8 mouse cellular contexts compared by ENCODE assay signal in the genomic region with DNA sequence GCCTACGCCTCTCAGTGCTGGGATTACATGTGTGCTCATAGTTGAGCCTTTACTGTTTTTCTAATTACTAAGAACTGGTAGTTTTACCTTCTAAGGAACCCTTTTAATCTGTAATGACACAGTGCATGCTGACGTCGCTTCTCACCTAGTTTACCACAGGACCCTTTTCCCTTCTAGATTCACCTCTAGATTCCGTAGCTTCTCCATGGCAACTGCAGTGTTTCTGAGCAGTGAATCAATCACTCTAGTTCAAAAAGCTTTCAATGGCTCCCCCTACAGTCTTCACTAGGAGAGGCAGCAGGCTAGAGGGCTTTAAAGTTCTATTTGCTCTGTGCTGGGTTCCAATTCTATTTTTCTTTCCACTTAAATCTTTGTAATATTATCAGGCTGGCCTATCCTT.
A peak's percentile ranks its signal among the peaks of the same experiment; 100 is the strongest.
DNase-seq lines count a peak whose midpoint lies in the region; ATAC-seq lines count a peak whose summit lies in the region.

No protein-coding gene starts in this region.

- no peak overlapping the region for H3K4me3 ChIP-seq in forebrain, embryonic 14.5 days (ENCODE audit: low read depth, low read length)
- peak overlapping the region; percentile 85 for H3K4me3 ChIP-seq in macrophage (ENCODE audit: inconsistent target)

- peaks cover 20% of the 10 kb centered on the region for H3K4me1 ChIP-seq in forebrain, embryonic 14.5 days (ENCODE audit: control insufficient read depth, insufficient read depth, low read length)

- H3K36me3 ChIP-seq in forebrain, embryonic 14.5 days (ENCODE audit: control insufficient read depth, insufficient read depth, low read length) = no peaks in the 10 kb centered on the region
- no peaks in the 10 kb centered on the region for H3K36me3 ChIP-seq in macrophage (ENCODE audit: inconsistent target)

- H3K9me3 ChIP-seq in forebrain, embryonic 14.5 days (replicated peaks; ENCODE audit: control insufficient read depth, low read length) = no peaks in the 10 kb centered on the region

- H3K27me3 ChIP-seq in forebrain, embryonic 14.5 days (replicated peaks; ENCODE audit: control insufficient read depth, insufficient read depth, low read length) = no peaks in the 10 kb centered on the region

- no peak overlapping the region for H3K9ac ChIP-seq in forebrain, embryonic 14.5 days (ENCODE audit: low read length)

- peaks cover 88% of the 10 kb centered on the region for H3K79me2 ChIP-seq in macrophage (ENCODE audit: inconsistent target)

- peak; percentile 35; the same call in 1 of the 2 replicates for ATAC-seq in frontal cortex, adult (ENCODE audit: low TSS enrichment)
- ATAC-seq in forebrain, embryonic 14.5 days = no peak

- no peak overlapping the region for H3K27ac ChIP-seq in forebrain, embryonic 14.5 days (ENCODE audit: low read depth, low read length)
- peak overlapping the region; percentile 94 for H3K27ac ChIP-seq in macrophage

- 20% methylated on average over 4 of the region's 4 CpGs for WGBS in forebrain, embryonic 14.5 days
- 12% methylated on average over 4 of the region's 4 CpGs for WGBS in macrophage (ENCODE audit: missing documents)

- DNase-seq in frontal cortex, postnatal 10 days (ENCODE audit: low spot score in 2 of 2) = no peak
- peak; percentile 73 for DNase-seq in 416B (ENCODE audit: low read depth)
- DNase-seq in brain, adult 2 months (ENCODE audit: low read depth, low spot score) = peak; percentile 73
- DNase-seq in forebrain, embryonic 14.5 days (ENCODE audit: low spot score) = peak; percentile 79
- peak; percentile 89 for DNase-seq in induced T-regulatory cell, adult 2 months (ENCODE audit: low read depth)
- DNase-seq in thymus, postnatal 25 days = peak; percentile 51

- H3K4me2 ChIP-seq in forebrain, embryonic 14.5 days (ENCODE audit: low read length) = no peak overlapping the region

Comparison
In these comparisons a context has a peak if more than half of its experiments do, and no peak if none do; other contexts are left out.
1. DNase-seq: peak in 416B (single experiment), brain, adult 2 months (single experiment), forebrain, embryonic 14.5 days (single experiment), induced T-regulatory cell, adult 2 months (single experiment) and thymus, postnatal 25 days (single experiment); none in frontal cortex, postnatal 10 days (0 of 2).